Mouse (Mus musculus) cerebellum, adult 9-10 months (tissue): ENCODE data around the gene Cry2.
A peak's percentile ranks its signal among the peaks of the same experiment; 100 is the strongest.

ENCODE experiments used
- DNase-seq: peaks from one replicate; pipeline ENCODE4 v3.0.0; 2022

The Cry2 gene

DNA sequence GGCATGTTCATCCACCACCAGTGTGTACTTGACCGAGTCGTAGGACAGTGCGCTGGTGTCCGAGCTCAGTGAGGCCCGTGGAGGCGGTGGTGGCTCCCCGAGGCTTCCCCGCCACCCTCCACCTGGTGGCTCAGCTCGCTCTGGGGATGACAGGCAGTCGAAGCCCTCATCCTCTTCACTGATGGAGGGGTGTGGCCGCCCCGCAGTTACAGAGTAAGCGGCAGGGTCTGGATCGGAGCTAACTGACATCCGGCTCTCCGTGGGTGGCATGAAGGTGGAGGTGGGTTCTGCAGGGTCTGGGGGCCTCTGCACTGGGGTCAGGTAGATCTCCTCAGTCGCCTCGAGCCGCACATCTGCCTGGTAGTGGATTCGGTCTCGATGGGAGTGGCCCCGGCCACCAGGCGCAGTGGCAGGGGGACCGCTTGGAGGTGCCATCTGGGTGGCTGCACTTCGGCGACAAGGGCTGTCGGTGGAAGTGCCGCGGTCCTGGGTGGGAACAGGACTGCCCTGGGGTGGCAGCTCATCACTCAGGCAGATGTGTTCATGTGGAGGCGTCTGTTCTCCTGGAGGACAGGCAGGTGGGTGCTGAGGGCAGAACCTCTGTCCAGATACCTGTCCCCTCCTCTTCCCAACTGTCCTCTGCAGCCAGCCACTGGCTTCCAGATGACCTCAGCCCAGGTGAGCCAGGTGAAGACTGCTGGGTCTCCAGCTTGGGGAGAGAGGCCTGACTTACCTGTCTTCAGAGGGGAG lies 46.8 kb downstream of the Cry2 start:
- DNase-seq: no peak

DNA sequence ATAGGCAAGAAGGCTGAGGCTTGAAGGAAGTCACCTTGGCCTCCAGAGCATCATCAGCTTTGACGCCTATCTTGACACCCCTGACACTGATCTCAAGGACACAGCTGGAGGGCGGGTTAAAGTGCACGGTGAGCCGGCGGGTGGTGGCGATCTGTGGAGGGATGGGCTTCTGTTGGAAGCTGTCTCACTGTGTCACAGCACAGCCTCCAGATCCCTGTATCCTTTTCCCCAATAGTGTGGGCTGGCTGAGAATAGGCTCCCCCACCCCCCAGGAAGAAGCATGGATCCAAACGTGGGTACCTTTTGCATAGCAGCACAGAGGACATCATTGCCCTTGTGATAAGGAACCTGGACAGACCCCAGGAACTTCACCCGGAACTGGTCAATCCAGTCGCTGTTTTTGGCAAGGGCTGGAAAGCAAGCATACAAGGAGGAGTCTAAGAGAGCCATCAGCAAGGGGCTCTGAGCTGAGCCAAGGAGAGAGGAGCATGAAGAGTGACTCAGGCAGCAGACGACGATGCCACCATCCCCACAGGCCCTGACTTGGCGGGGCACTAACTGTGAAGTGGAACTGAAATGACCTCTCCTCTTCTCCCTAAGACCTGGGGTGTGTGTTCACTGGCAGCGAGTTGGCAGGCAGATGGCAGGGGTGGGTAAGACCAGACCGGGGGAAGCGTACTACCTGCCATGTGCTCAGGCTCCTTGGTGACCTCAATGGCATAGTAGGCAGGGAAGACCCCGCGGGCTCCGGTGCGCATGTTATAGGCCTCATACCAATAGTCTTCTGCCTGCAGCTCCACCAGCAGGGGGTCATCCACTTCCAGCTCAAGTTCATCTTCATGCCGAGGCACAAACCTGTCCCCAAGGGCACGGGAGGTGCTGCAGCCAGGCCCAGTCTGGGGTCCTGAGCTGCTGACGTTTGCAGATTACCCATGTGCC lies 48.5 kb downstream of the Cry2 start:
- DNase-seq: no peak

DNA sequence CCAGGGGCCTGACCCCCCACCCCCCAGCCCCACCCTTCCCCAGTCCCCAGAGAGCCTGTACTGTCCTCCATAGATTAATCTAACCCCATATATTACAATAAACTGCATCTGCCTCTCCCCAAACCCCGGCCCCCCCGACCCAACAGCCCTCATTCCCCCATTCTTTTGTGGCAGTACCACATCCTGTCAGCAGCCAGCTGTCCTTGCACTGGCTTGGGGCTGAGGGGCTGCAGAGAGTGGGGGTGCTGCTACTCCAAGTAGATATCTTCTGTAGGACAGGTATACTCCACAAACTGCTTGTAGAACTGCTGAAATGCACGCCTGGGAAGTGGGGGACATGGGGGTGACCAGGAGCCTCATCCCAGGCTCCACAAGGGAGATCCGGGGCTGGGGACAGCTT lies 49.7 kb downstream of the Cry2 start:
- no peak for DNase-seq

DNA sequence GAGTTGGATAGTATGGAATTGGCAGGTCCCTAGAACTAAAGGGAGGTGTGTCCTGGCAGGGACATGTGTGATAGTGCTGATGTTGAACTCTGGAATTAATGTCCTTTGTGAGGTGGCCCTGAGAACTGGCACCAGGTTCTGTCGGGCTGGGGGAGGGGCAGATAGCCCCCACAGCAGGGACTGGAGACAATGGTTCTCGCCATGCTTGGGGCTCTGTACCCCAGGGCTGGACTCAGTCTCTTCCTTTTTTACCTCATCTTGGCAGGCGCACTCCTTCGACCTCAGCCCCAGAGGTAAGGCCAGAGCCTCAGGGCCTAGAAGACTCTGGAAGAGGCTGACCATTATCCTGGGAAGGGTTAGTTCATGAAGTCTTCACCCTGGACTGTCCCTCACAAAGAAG lies 51.1 kb downstream of the Cry2 start:
- DNase-seq: no peak

DNA sequence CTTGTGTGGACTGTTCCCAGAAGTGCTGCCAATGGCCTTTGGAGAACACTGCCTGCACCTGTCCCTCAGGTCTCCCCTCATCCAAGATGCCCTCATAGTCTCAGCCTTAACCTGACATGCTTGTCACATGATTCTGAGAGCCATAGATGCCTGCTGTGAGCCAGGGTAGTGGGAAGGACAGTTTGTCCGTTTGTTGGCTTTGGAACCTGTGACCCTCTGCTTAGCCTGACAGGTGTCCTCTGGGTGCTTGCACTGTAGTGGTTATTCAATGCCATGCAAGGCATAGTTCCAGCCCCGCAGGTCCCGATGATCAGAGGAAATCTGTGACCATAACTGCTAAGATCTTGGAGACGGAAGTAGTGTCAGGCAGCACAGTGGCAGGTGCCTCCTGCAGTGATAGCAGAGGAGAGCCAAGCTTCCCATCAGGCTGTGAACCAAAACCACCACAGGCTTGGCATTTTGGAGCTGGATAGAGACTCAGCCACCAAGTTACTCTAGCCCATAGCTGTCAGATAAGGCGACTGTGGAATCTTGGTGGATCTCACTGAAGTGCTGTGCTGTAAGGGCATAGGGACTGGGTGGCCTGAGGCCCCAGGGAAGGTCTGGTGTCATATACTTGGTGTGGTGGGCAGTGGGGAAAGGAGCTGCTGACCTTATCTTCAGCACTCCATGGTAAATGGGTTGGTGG lies 51.8 kb downstream of the Cry2 start, which contains the start of gene 1700029I15Rik:
Gene 1700029I15Rik (plus strand): TSS at position 638 of the 688 bp plus-strand sequence.
- DNase-seq: peak; percentile 70

DNA sequence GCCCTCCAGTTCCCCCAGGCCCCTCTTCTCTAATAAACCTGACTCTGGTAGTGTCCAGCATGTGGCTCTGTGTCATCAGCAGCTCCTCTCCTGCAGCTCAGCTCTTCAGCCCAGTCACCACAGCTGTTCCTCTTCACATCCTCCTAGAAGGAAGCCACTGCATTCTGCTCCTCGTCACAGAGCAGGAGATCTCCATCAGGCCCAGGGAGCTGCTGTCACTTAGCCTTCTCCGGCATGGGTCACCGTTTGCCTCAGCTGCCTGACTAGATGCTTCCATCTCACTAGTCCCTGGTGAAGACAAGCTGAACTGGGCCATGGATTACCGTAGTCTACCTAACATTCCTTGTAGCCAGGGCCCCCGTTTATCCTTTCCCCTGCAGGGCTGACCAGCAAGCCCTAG lies 52.7 kb downstream of the Cry2 start:
- DNase-seq: no peak

DNA sequence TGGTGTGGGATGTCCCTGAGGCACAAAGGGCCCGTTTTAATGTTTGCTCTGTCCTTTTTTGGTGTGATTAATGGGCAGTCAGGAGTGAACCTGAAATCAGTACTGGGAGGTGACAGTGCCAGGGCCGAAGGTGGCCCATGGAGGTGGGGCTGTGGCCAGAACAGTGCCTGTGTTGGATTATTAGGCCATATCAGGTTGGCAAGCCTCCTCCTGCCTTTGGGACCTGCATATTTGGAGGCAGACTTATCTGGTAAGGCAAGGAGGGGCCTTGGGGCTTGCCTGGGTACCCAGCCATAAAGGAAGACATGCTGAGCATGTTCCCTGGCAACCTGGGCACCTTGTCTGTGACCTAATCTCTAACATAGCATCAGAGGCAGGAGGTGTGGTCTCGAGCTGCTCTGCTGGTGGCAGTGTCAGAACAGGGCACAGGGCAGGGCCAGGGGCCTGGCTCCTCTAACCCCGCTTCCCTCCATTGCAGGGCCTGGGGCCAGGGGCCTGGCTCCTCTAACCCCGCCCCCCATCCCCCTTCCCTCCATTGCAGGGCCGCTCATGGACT lies 53.3 kb downstream of the Cry2 start:
- DNase-seq: peak; percentile 52

DNA sequence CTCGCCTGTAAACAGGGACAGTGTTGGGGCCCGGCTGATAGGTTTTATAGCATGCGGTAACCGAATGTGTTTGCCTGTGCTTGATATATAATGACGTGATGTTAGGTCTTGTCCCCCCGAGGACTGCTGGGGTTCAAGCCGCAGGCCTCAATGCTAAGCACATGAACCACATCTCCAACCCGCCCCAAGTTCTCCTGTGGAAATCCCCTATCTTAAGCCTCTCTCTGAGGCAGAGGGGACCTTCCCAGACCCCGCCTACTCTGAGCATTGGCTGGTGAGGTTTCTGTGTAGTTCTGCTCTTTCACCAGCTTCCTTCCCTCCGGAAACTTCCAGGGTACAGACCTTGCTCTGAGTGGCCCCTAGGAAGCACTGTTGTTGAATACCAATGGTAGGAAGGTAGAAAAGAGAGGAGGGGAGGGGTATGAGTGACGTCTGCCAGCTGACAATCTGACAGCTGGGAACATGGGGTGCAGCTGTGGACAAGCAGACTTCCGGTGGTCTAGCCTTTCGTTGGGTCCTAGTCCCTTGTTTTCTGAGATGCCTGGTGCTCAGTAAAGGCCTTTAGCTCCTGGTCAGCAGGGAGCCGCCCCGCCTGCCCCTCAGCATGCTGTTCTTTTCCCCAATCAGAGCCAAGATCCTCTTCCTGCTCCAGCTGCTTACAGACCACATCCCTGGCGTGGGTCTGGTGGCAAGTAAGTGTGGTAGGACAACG lies 53.9 kb downstream of the Cry2 start:
- DNase-seq: no peak

DNA sequence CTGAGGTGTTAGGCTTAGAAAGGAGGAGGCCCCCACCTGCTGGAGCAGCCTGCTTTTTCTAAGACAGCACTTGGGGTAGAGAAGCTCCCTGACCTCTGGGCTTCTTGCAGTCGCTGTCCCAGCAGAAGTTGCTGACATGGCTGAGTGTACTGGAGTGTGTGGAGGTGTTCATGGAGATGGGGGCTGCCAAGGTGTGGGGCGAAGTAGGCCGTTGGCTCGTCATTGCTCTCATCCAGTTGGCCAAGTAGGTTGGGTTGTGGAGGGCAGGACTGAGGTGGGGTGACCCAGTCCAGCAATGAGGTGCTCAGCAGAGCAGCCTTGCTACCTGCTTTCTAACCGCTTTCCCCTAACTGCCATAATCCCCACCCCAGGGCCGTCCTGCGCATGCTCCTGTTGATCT lies 56.5 kb downstream of the Cry2 start:
- no peak for DNase-seq

DNA sequence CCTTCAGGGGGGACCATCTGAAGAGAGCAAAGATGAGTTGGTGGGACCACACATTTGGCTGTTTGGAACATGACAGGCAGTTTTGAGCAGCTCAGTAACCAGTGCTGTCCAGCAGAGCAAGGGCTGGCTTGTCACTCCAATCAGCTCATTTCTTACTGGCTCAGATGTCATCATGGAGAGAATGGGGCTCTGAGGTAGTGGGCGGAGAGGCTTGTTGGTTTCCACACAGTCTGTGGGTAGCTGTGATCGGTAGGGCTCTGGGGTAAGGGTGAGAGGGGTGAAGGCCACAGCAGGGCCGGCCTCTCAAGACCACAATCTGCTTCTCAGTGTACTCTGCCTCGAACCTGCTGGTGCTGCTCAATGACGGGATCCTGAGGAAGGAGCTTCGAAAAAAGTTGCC lies 57.5 kb downstream of the Cry2 start:
- DNase-seq: peak; percentile 48

DNA sequence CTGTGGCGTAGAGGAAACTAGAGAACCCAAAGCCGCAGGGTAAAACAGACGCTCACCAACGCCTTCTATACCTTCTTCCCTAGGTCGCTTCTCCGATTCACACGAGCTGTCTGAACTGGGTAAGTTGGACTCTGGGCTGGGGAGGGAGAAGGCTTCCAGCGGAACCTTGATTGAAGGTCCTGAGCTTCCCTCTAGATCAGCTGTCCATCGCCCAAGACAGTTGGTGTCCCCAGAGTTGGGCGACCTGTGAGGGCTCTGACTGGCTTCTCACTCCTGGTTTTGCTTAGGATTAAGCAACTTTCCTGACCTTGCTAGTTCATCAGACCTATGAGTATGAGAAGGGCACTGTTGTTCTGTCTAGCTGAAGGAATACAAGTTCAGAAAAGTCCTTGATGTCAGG lies 58.1 kb downstream of the Cry2 start:
- no peak for DNase-seq

DNA sequence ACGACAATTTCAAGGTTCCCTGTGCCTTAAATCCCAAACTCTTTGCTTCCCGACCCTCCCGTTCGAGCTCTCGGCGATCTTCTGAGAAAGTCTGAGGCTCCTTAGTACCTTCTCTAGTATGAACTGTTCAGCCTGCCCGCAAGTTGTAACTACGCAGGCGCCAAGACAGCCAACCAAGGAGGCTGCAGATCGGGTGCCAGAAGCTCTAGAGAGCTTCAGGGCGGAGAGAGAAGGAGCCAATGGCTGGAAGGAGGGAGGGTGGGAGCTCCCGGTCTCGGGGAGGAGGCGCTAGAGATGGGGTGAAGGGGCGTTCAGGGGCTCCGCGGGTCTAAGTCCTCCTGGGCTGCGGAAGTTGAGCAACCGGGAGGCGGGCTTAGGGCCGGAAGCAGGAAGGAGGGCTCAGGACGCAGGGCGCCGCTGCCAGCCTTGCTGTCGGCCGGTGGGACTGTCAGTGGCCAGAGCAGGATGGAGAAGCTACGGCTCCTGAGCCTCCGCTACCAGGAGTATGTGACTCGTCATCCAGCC lies 58.7 kb downstream of the Cry2 start:
- DNase-seq: peak; percentile 96

DNA sequence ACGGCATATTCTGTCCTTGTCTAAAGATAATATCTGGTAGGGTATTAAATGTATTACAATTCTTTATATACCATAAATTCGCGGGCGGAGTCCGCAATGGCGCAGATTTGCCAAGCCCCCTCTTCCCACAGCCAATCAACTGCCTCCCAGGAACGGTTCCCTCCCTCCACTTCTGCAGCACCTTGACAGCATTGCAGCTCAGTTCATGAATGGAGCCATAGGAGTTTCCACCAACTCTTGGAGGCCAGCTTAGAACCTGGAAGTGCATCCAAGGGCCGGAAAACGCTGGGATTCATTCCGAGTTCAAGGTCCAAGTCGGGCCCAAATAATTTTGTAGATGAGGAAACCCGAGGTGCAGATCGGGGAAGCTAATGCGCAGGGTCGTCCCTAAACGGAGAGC lies 59.3 kb downstream of the Cry2 start, which contains the start of the genes Pex16 and Large2:
Gene Pex16 (plus strand): TSS at position 163 of the 400 bp plus-strand sequence.
Gene Large2 (minus strand): TSS at position 356 of the 400 bp plus-strand sequence.
- peak; percentile 72 for DNase-seq

DNA sequence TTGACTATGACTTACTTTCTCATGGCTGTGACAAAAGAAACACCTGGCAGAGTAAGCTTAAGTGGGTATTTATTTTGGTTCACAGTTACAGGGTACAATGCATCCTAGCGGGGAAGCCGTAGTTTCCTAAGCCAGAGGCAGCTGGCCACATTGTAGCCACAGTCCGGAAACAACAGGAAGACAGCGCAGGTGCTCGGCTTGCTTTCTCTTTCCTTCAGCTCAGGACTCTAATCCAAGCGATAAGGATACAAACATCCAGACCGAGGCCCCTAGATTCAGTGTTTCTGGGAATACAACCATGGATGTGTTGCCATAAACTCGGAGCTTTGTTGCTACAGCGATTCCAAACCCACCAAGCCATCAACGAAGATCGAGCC lies 60.4 kb downstream of the Cry2 start:
- DNase-seq: no peak

DNA sequence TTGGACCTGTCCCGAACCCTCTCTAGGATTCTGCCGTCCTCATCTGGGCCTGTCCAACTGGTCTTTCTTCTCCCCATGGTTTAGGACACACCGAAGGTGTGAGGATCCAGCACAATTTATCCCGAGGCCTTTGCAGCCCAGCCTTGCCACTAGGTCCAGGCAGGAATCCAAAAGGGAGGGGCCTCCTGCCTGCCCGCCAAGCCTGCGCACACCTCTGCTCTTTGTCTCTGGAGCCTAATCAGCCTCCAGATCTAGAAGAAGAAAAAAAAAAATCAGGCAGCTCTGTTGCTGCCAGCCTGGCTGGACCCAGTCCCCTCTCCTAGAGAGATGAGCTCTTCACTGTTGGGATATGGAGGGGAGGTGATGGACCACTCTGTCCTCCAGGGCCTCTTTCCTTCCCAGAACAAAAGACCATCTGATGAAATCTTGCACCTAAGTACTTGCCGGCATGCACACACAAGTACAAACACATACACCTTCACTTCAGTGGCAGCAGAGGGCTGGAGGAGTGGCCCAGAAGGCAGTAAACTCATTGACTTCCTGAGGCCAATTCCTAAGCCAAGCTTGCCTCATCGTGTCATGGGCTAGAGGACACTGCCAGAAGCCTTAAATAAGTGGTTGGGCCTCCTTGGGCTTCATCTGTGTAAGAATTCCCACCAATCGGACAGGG lies 60.9 kb downstream of the Cry2 start:
- peak; percentile 69 for DNase-seq

DNA sequence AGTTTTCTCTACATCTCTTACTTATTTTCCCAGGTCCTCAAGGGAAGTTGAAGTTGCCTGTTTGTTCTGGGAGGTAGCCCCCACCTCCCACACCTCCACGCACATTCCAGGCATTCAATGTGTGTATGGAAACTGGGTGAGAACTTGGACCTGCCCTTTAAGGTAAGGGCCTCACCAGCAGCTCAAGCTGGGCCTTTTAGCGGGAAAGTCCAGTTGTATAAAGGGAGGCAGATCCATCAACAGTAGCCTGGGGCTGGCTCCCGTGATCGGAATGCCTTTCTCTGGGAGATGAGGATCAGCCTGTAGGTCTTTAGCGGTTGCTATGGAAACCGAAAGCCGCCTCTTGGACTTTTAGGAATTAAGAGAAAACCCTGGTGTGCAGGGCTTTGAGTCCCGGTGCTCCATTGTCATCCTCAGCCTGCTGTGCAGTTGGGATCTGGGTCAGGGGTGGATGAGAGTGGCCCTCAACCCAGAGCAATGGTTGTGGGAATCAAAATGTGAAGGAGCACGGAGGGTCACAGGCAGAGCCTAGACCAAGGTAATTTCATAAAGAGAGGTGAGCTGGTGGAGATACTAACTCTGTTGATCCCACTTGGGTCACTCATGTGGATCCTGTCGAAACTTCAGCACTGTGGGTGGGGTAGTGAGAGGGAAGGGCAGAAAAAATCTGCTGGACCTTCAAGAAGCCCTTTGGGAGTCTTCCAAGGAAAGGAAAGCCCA lies 61.7 kb downstream of the Cry2 start:
- peak; percentile 48 for DNase-seq

DNA sequence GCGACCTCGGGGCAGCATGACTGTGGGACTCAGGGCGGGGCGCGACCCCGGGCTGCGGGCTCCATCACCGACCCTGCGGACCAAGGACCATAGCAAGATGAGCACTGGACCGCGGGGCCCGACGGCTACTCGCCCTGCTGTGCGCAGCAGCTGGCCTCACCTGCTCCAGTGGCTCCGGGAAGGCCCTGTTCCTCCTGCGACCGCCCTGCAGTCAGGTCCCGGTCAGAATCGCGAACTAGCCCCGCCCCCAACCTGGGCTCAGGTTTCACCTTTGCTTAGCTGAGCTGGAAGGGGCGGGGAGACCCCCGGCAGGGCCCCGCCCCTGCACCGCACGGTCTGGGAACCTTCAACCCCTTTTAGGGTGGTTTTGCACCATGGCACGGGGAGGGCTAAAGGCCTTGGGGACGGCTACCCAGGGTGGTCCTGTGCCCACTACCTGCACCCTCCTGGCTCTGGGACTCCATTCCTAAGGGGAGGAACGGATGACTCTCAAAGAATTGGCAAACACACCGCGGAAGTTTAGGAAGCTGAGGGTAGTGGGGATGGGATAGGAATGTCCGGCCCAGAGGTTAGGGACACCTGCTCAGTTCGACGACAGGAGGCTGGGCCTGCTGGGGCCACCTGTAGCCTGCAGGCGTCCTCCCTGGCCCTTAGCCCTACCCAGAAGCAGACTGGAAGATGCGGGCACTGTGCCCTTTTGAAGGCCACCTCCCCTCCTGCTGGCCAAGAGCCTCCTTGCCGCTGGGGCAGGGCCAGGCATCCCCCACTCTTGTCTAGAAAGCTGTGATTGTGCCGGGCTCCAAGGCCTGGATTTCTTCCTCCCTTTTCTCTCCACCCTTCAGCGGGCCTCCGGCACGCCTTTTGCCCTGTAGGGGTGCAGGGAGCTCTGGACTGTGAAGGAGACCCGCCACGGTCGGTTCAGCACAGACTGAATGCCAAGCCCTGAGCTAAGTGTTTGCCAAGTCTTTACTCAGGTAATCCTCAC lies 62.7 kb downstream of the Cry2 start:
- DNase-seq: peak; percentile 47

DNA sequence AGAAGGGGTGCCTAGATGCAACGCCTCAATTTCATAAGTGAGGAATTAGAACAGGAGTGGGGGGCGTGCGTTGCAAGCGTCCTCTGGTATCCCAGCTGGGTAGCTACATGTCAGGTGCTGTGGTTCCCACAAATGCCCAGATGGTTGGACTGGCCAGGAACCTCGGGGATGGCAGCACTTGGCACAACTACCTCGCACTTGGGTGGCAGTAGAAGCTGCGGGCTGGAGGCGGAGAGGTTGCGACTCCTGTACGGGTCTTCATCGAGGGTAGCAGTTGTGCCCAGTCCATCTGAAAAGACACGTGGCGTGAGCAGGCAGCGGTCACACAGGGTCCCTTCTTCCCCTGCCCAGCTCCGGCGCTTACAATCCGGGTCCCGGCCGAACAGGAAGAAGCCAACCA lies 63.5 kb downstream of the Cry2 start:
- peak; percentile 51 for DNase-seq

DNA sequence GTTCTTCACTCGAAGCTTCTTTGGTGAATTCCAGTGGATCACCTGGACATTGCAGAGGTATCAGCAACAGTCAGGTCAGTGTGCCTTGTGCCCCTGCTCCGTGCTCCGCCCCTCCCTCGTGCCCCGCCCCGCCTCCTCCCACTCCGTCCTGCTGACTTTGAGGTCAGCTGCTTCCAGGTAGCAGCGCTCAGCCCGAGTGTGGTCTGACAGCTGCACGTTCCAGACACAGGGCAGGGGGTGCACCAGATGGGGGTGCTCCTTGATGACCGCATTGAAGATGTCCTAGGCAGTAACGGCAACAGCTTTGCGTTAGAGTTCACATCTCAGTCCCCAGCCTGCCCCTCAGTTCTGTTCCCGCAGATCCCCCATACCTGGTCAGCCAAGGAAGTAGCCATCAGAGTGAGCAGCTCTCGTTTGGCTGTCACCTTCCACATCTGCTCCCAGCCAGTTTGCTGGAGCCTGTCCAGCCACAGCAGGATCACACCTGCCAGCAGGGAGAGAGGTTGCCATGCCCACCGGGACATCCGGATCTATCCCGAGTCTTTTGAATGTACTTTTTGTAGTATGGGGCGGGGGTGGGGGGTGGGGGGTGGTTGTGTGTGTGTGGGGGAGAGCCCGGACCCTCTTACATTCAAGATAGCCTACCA lies 66.3 kb downstream of the Cry2 start:
- DNase-seq: no peak
